Mouse (Mus musculus): ENCODE measurements around the gene Gm39653.

- TF ChIP-seq CTCF (IDR thresholded peaks at IDR 0.05; ENCODE audit: low read depth) (no peak), EP300 (IDR thresholded peaks at IDR 0.05; ENCODE audit: low read depth) (no peak)
Observed at GRCm38 (mm10) chr1:63615668-63616067, at the start of gene Gm39653.

Data from liver, postnatal 0 days (tissue).